Mouse (Mus musculus) heart, adult 2 months (tissue): Measurements from ENCODE around the gene Synpo2. TPM values are rescaled to one million over a fixed set of nuclear protein-coding genes. Genes with fewer than 3 reads are reported as not detected.

Experiments used
- DNase-seq, 2 experiments: peaks; one replicate each; pipeline ENCODE4 v3.0.0; 2021
- H3K27ac ChIP-seq: fragments of 200-600 bp; 2 replicates; pipeline ENCODE4 v1.8.1; 2022
- H3K27me3 ChIP-seq: fragments of 200-500 bp; 2 replicates; pipeline ENCODE4 v1.6.1; 2012; ENCODE audit warnings: mild to moderate bottlenecking, low read length, inconsistent platforms, mixed read lengths; ENCODE audit not compliant: control insufficient read depth, insufficient read depth
- H3K36me3 ChIP-seq: fragments of 200-500 bp; 2 replicates; pipeline ENCODE4 v1.6.1; 2012; ENCODE audit warnings: low read length, inconsistent platforms; ENCODE audit not compliant: control insufficient read depth, insufficient read depth
- H3K4me1 ChIP-seq: fragments of 200-500 bp; 2 replicates; pipeline ENCODE4 v1.6.1; 2011; ENCODE audit warnings: low read length; ENCODE audit not compliant: control insufficient read depth, insufficient read depth
- H3K4me3 ChIP-seq: fragments of 200-600 bp; 2 replicates; pipeline ENCODE4 v1.8.1; 2022
- H3K79me2 ChIP-seq: fragments of 200-500 bp; replicated peaks from 2 replicates; pipeline ENCODE4 v1.6.1; 2012; ENCODE audit warnings: mild to moderate bottlenecking, inconsistent platforms, low read length, moderate library complexity, mixed read lengths; ENCODE audit not compliant: control insufficient read depth, insufficient read depth
- H3K9ac ChIP-seq: fragments of 200-500 bp; 2 replicates; pipeline ENCODE4 v1.6.1; 2012; ENCODE audit warnings: low read depth, mild to moderate bottlenecking, control low read depth, inconsistent platforms, low read length, mixed read lengths
- CTCF ChIP-seq: fragments of 200-600 bp; IDR thresholded peaks from 2 replicates; pipeline ENCODE4 v1.8.1; 2022; ENCODE audit warnings: antibody characterized with exemption, mild to moderate bottlenecking, moderate library complexity
- EP300 ChIP-seq: fragments of 200-500 bp; IDR thresholded peaks from 2 replicates; pipeline ENCODE4 v1.6.1; 2011; ENCODE audit warnings: low read depth, low read length, control low read depth; ENCODE audit not compliant: insufficient read depth
- POLR2A ChIP-seq: fragments of 200-500 bp; IDR thresholded peaks from 2 replicates; pipeline ENCODE4 v1.6.1; 2011; ENCODE audit warnings: mild to moderate bottlenecking, low read depth, low read length, control low read depth; ENCODE audit not compliant: insufficient read depth
- WGBS: fragments of 180-500 bp; shearing (Covaris S2); methylation state at CpG from one replicate; pipeline ENCODE4 v1.1.7; 2018; 5-methylcytosine and 5-hydroxymethylcytosine counted together
- intact Hi-C: fragments of 180-260 bp; cut with DNase I; formaldehyde crosslinking; loops from one replicate; pipeline ENCODE4 v1.15.1; 2025
- polyA plus RNA-seq: library from polyadenylated mRNA; depleted of rRNA; stranded (reverse); fragments of >200 nt; gene quantifications from 2 replicates; pipeline ENCODE4 v1.2.3, GENCODE M21; 2012
- total RNA-seq, 2 experiments: library from RNA; stranded (reverse); gene quantifications; 2 replicates each; pipeline ENCODE4 v1.2.3; 2021

The Synpo2 gene
- total and polyA plus RNA-seq, 3 experiments, result 19.3 to 97.5 (median 85.8) TPM

DNA sequence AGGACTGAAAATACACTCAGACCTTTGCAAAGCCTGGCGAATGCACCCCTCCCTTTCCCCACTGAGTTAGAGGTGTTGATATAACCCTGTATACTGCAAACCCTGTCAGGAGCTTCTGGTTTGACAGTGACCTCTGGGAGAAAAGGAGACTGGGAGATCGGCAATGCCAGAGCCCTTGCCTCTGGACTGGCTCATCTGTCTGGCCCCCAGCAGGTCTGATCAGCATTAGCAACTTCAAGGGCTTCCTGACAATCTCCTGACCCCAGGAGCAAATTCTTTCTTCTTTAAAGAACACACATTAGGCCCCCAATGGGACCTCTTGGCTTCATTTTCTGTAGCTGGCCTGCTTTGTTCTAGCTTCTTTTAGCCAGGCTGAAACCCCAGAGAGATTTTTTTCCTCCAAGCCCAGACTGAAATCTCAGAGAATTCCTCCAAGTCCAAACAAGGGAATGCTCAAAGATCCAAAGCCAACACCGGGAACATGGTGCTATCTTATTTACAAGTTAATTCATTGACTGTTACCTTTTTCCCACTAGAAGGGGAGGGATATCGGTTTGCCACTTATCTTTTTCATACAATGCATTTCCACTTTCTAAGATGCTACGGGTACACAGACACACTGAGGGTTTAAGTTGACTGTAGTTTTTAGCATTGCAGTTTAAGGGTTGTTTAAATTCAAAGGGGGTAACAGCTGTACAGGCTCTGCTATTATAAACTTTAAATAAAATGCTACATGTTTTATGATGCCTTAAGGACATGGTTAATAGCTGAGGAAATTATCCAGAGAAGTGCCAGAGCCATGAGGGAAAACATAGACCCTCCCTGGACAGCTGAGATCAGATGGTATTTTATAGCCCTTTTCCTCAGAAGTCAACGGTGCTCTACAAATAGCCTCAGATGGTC is 73.4 kb downstream of the Synpo2 start:
- peak overlapping the region; percentile 51 for H3K27ac ChIP-seq
- peaks cover 6% of the 10 kb centered on the region for H3K4me1 ChIP-seq
- H3K9ac ChIP-seq, result no peak overlapping the region
- intact Hi-C loops, result loop anchor here (10.0 kb wide), 1 partner anchor 342 kb away; no protein-coding TSS in a partner anchor
- peaks cover 7% of the 10 kb centered on the region for H3K36me3 ChIP-seq
- no peak for TF ChIP-seq CTCF
- TF ChIP-seq POLR2A, result no peak
- no peak for TF ChIP-seq EP300
- no peaks in the 10 kb centered on the region for H3K27me3 ChIP-seq
- 36% methylated on average over 6 of the region's 6 CpGs for WGBS
- H3K4me3 ChIP-seq, result no peak overlapping the region
- DNase-seq, result no peak
- no peaks in the 10 kb centered on the region for H3K79me2 ChIP-seq

DNA sequence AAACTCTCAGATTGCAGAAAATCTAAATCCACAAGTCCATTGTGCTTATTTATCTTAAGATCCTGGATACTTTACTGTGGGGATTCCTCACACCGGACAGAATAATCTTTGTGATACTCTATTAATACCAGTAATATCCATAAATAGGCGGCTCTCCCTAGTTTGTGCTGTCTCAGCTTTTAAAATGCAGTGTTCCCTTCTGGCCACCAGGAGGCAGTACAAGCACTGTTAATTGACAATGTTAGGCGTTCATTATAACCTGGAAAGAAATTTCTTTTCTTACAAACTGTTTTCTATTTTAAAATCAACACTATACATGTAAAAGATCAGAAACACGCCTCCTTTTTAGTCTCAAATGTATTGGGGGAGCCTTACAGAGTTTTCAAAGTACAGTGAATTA is 75.2 kb downstream of the Synpo2 start:
- Histone ChIP-seq H3K4me1 (peaks cover 6% of the 10 kb centered on the region), H3K9ac (no peak overlapping the region), H3K79me2 (no peaks in the 10 kb centered on the region), H3K27me3 (no peaks in the 10 kb centered on the region), H3K4me3 (no peak overlapping the region), H3K36me3 (peaks cover 7% of the 10 kb centered on the region), H3K27ac (peak overlapping the region; percentile 27; the same call in 1 of the 2 replicates)
- no peak for DNase-seq
- intact Hi-C loops, result loop anchor here (10.0 kb wide), 1 partner anchor 344 kb away; no protein-coding TSS in a partner anchor
- TF ChIP-seq POLR2A (no peak), CTCF (peak; percentile 87), EP300 (no peak)
- whole genome bisulfite sequencing, result 11% methylated on average over 4 of the region's 4 CpGs

DNA sequence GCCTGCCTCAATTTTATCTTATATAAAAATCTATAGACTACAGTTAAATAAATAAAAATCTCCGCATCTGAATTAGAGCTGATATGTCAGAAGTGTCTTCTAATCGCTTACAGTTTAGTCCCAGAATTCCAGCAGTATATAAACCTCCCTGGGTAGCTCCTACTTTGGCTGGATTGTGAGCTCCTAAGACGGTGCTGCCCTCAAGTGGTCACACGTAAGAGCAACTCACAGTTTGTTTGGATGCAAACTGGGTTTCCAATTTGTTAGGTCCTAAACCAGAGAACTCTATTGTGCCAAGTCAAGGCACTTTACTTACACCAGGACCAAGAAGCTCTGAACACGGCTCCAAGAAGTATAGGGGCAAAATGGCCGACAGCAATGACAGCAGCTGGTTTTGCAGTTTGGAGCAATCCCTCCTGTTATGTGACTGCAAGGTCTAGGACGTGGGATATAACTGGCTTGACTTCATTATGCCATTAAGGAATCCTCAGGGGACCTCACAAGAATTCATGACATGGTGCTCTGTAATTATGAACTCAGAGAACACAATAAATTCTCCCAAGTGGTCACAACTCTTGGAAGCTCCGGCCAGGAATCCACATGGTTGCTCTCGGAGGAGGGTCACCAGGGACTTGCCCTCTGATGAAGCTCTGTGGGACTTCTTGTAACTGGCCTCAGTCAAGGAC is 76.7 kb downstream of the Synpo2 start:
- Histone ChIP-seq H3K4me1 (peaks cover 6% of the 10 kb centered on the region), H3K9ac (no peak overlapping the region), H3K36me3 (peaks cover 7% of the 10 kb centered on the region), H3K27me3 (no peaks in the 10 kb centered on the region), H3K27ac (peak overlapping the region; percentile 76), H3K4me3 (no peak overlapping the region), H3K79me2 (no peaks in the 10 kb centered on the region)
- intact Hi-C loops, result loop anchor here (2.0 kb wide), 3 partner anchors 20 to 220 kb away; no protein-coding TSS in a partner anchor
- TF ChIP-seq EP300, result peak; percentile 75; the same call in 1 of the 2 replicates
- TF ChIP-seq POLR2A, result no peak
- TF ChIP-seq CTCF, result peak; percentile 77
- DNase-seq, result peak; percentile 63 to 64
- 17% methylated on average over 9 of the region's 9 CpGs for WGBS

DNA sequence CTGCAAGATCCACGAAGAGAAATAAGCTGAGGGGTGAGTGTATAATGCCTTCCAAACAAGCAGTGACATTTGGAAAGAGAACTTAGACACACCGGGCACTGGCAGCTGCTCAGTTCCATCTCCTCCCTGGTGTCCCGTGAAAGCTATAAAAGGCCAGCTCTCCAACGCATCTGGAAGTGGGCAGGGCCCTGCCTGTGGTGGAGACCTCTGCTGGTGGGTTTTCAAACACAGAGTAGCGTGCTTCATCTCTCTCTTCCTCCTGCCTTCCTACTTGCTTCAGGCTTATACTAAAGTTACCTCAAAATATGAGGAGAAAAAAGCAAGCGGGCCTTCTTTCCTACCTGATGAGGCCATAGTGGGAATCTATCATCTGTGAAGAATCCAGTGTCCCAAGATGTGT is 77.4 kb downstream of the Synpo2 start:
- DNase-seq, result peak in 1 of 2 experiments; percentile 61
- Histone ChIP-seq H3K9ac (no peak overlapping the region), H3K4me1 (peaks cover 7% of the 10 kb centered on the region), H3K79me2 (no peaks in the 10 kb centered on the region), H3K36me3 (peaks cover 7% of the 10 kb centered on the region), H3K27me3 (no peaks in the 10 kb centered on the region), H3K4me3 (no peak overlapping the region), H3K27ac (peak overlapping the region; percentile 76)
- 25% methylated on average over 6 of the region's 6 CpGs for WGBS
- TF ChIP-seq CTCF, result peak; percentile 71
- no peak for TF ChIP-seq POLR2A
- 0 out of 2 replicates have a peak, but pooled peaks have one; percentile 43 for TF ChIP-seq EP300
- intact Hi-C loops, result loop anchor here (2.0 kb wide), 3 partner anchors 20 to 220 kb away; no protein-coding TSS in a partner anchor

DNA sequence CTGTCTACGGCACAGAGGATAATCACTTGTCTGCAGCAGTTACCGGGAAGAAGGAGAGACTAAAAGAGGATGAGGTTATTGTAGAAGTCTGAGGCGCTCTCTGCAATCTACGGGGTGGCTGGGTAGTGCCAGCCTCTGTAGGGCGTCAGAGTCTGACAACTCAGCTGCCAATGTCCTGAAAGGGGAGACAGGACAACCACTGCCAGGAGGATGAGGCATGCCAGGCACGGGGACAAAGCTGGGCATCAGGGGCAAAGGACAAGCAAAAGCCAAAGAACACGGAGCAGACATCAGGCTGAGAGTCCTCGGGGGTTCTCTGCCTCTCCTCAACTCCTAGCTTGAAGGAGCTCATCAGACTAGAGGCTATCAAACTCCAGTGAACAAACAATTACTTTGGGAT is 82.6 kb downstream of the Synpo2 start:
- intact Hi-C loops, result no loop called here

More for the DNA sequence above, 82.6 kb downstream of the Synpo2 start:
- Histone ChIP-seq H3K9ac (no peak overlapping the region), H3K4me1 (peaks cover 8% of the 10 kb centered on the region), H3K27me3 (no peaks in the 10 kb centered on the region), H3K4me3 (no peak overlapping the region), H3K79me2 (no peaks in the 10 kb centered on the region), H3K36me3 (peaks cover 5% of the 10 kb centered on the region; the same call in 1 of the 2 replicates), H3K27ac (peak overlapping the region; percentile 73)
- 61% methylated on average over 8 of the region's 8 CpGs for WGBS
- TF ChIP-seq EP300 (peak; percentile 52; the same call in 1 of the 2 replicates), POLR2A (no peak), CTCF (no peak)
- peak; percentile 37 to 59 for DNase-seq
